Mouse (Mus musculus) effector memory CD4-positive, alpha-beta T cell, adult 5 months (primary cell): ENCODE measurements around the gene B630019K06Rik. TPM values are rescaled to one million over a fixed set of nuclear protein-coding genes. Genes with fewer than 3 reads are reported as not detected.

Source experiments
- polyA plus RNA-seq: library from polyadenylated mRNA; unstranded; fragments of 100-300 nt; shearing (Covaris generic); gene quantifications from one replicate; pipeline ENCODE4 v1.2.1, GENCODE M21; 2017

B630019K06Rik gene
- polyA plus RNA-seq, result 2.5 TPM

GRCm38 (mm10) chrX:8892343-8893155, at the start of gene B630019K06Rik:
Gene B630019K06Rik, plus strand, starts transcription at chrX:8892382.

GRCm38 (mm10) chrX:8843694-8844093, 48.5 kb upstream of the B630019K06Rik start, which contains the start of gene Gm6592:
Gene Gm6592, plus strand, starts transcription at chrX:8843994.

GRCm38 (mm10) chrX:8873953-8874352, 18.2 kb upstream of the B630019K06Rik start, which contains the start of gene Gm5751:
Gene Gm5751, plus strand, starts transcription at chrX:8874253.

Other genes starting within 250 kb of the B630019K06Rik start
- gene Ssxb8, start 201.5 kb upstream of the B630019K06Rik start, polyA plus RNA-seq, result not detected
- not detected for gene Ssx9, start 143.9 kb upstream of the B630019K06Rik start, polyA plus RNA-seq
- not detected for gene Ssxb5, start 88.7 kb upstream of the B630019K06Rik start, polyA plus RNA-seq
- not detected for gene Gm6592, start 48.4 kb upstream of the B630019K06Rik start, polyA plus RNA-seq
- gene Gm5751, start 18.1 kb upstream of the B630019K06Rik start, polyA plus RNA-seq, result not detected
- gene Fthl17b, start 70.6 kb downstream of the B630019K06Rik start, polyA plus RNA-seq, result not detected
- gene Fthl17c, start 84.2 kb downstream of the B630019K06Rik start, polyA plus RNA-seq, result not detected
- gene Fthl17d, start 94.4 kb downstream of the B630019K06Rik start, polyA plus RNA-seq, result not detected
- not detected for gene Fthl17e, start 141.1 kb downstream of the B630019K06Rik start, polyA plus RNA-seq
- gene Fthl17f, start 170.6 kb downstream of the B630019K06Rik start, polyA plus RNA-seq, result not detected
- not detected for gene 4930402K13Rik, start 212.2 kb downstream of the B630019K06Rik start, polyA plus RNA-seq